ENCODE assay signal across 14 mouse cellular contexts in the genomic region with DNA sequence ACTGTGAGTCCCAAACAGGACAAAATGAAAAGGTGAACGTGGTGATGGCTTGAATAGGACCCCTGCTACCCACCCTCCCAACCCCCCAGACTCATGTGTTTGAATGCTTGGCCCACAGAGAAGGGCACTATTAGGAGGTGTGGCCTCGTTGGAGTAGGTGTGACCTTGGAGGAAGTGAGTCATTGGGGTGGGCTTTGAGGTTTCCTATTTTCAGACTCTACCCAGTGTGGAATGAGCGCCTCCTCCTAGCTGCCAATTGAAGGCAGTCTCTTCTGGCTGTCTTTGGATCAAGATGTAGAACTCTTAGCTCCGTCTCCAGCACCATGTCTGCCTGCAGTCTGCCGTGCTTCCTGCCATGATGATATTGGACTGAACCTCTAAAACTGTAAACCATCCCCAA.
A peak's percentile ranks its signal among the peaks of the same experiment; 100 is the strongest.
DNase-seq lines count a peak whose midpoint lies in the region; ATAC-seq and TF ChIP-seq lines count a peak whose summit lies in the region.
"Had no signal": no experiment of that assay in that cellular context is flagged by ENCODE, and none has a peak within 500 bp of the region (broad histone marks: within the 10 kb centered on the region; RNA-seq: fewer than 3 reads in every experiment).

No protein-coding gene starts in this region.

- no peak for TF ChIP-seq EP300 in heart, postnatal 0 days (IDR thresholded peaks at IDR 0.05; ENCODE audit: low read depth)

- no peak for DNase-seq in heart, postnatal 0 days (ENCODE audit: low spot score)
- peak; percentile 53 to 63 for DNase-seq in B cell, adult 2 months
- peak; percentile 57 for DNase-seq in c-Kit-positive CD71-negative TER-119-negative erythroid progenitor cells, embryonic 14.5 days (ENCODE audit: low read depth)
- no peak for DNase-seq in liver, embryonic 13.5 days
- no peak for DNase-seq in Muller cell, postnatal 12 days (ENCODE audit: inconsistent ontology term)
- DNase-seq in adrenal gland, adult 2 months = no peak
- no peak for DNase-seq in MN1 (ENCODE audit: low spot score)
- DNase-seq: cerebellum, adult 8-10 months; heart, adult 2 months; retina, postnatal 1 day had no signal

- peak overlapping the region; percentile 17; the same call in 1 of the 2 replicates for H3K4me2 ChIP-seq in heart, postnatal 0 days (ENCODE audit: low read depth, low read length)
- no peak overlapping the region for H3K4me2 ChIP-seq in heart, embryonic 12.5 days
- H3K4me2 ChIP-seq in liver, embryonic 13.5 days = peak overlapping the region; percentile 33

- no peak overlapping the region for H3K4me3 ChIP-seq in heart, postnatal 0 days (ENCODE audit: low read depth, low read length)
- no peak overlapping the region for H3K4me3 ChIP-seq in heart, embryonic 12.5 days
- H3K4me3 ChIP-seq in liver, embryonic 13.5 days (replicated peaks) = no peak overlapping the region
- H3K4me3 ChIP-seq: heart, adult 2 months; myocyte had no signal

- no peaks in the 10 kb centered on the region for H3K36me3 ChIP-seq in heart, postnatal 0 days (replicated peaks; ENCODE audit: control insufficient read depth, insufficient read depth, low read length)
- no peaks in the 10 kb centered on the region for H3K36me3 ChIP-seq in heart, embryonic 12.5 days
- H3K36me3 ChIP-seq in liver, embryonic 13.5 days = no peaks in the 10 kb centered on the region

- peaks cover 19% of the 10 kb centered on the region for H3K4me1 ChIP-seq in heart, postnatal 0 days (ENCODE audit: control insufficient read depth, insufficient read depth)
- peaks cover 27% of the 10 kb centered on the region for H3K4me1 ChIP-seq in heart, embryonic 12.5 days (replicated peaks)
- H3K4me1 ChIP-seq in liver, embryonic 13.5 days (replicated peaks) = peaks cover 9% of the 10 kb centered on the region

- TF ChIP-seq CTCF in heart, postnatal 0 days (IDR thresholded peaks at IDR 0.05; ENCODE audit: low read depth) = no peak

- no peaks in the 10 kb centered on the region for H3K27me3 ChIP-seq in heart, postnatal 0 days (ENCODE audit: control insufficient read depth, insufficient read depth, low read length)
- H3K27me3 ChIP-seq in heart, embryonic 12.5 days (replicated peaks) = no peaks in the 10 kb centered on the region
- H3K27me3 ChIP-seq in liver, embryonic 13.5 days = no peaks in the 10 kb centered on the region

- H3K27ac ChIP-seq in heart, postnatal 0 days (ENCODE audit: low read depth) = no peak overlapping the region
- H3K27ac ChIP-seq in heart, embryonic 12.5 days (ENCODE audit: poor library complexity, severe bottlenecking) = no peak overlapping the region
- no peak overlapping the region for H3K27ac ChIP-seq in liver, embryonic 13.5 days
- H3K27ac ChIP-seq: heart, adult 2 months; macrophage had no signal

- H3K9me3 ChIP-seq in heart, postnatal 0 days (replicated peaks; ENCODE audit: control insufficient read depth, low read length) = no peaks in the 10 kb centered on the region
- no peaks in the 10 kb centered on the region for H3K9me3 ChIP-seq in heart, embryonic 12.5 days (replicated peaks)
- no peaks in the 10 kb centered on the region for H3K9me3 ChIP-seq in liver, embryonic 13.5 days (replicated peaks)

- H3K9ac ChIP-seq in heart, postnatal 0 days (replicated peaks; ENCODE audit: low read depth, low read length) = no peak overlapping the region
- no peak overlapping the region for H3K9ac ChIP-seq in heart, embryonic 12.5 days
- no peak overlapping the region for H3K9ac ChIP-seq in liver, embryonic 13.5 days

- no peak for ATAC-seq in heart, postnatal 0 days (ENCODE audit: insufficient read depth, low read depth)
- ATAC-seq in heart, embryonic 12.5 days (ENCODE audit: insufficient number of reproducible peaks, low FRiP score) = no peak
- no peak; the same call in 1 of the 2 replicates for ATAC-seq in liver, embryonic 13.5 days (ENCODE audit: low read depth)
- ATAC-seq: intestine, embryonic 16.5 days had no signal

- WGBS in heart, postnatal 0 days = 66% methylated on average over 5 of the region's 5 CpGs
- 54% methylated on average over 5 of the region's 5 CpGs for WGBS in heart, embryonic 12.5 days
- WGBS in liver, embryonic 13.5 days (ENCODE audit: insufficient replicate concordance) = 24% methylated on average over 5 of the region's 5 CpGs

Comparison
In these comparisons a context has a peak if more than half of its experiments do, and no peak if none do; other contexts are left out.
1. DNase-seq: peak in B cell, adult 2 months (2 of 2) and c-Kit-positive CD71-negative TER-119-negative erythroid progenitor cells, embryonic 14.5 days (single experiment); none in heart, postnatal 0 days (single experiment), liver, embryonic 13.5 days (single experiment), Muller cell, postnatal 12 days (single experiment), adrenal gland, adult 2 months (single experiment) and MN1 (single experiment).